Mouse (Mus musculus) brain, embryonic 18.5 days (tissue): ENCODE data around the gene Nkap.
"Not testable (repeated sequence)": the region's sequence is repeated elsewhere in the genome, so short reads cannot be mapped to it uniquely, and the experiment has no call there.

Experiments used
- DNase-seq: peaks from one replicate; pipeline ENCODE4 v3.0.0-alpha.2; 2012; ENCODE audit warnings: low read depth, low spot score

Nkap gene

GRCm38 (mm10) chrX:37126671-37127358 is at the start of gene Nkap:
TSS of gene Nkap (plus strand) at chrX:37126795.
- peak; percentile 54 for DNase-seq

GRCm38 (mm10) chrX:37080345-37080744 is 46.2 kb upstream of the Nkap start:
- DNase-seq = not testable (repeated sequence)

- DNase-seq = no peak
Observed at GRCm38 (mm10) chrX:37081194-37081593, 45.4 kb upstream of the Nkap start.

- no peak for DNase-seq
Observed at GRCm38 (mm10) chrX:37084318-37084926, 42.2 kb upstream of the Nkap start.

GRCm38 (mm10) chrX:37084927-37085660 is 41.5 kb upstream of the Nkap start, which contains the start of gene Rpl39:
TSS of gene Rpl39 (minus strand) at chrX:37085402.
- peak; percentile 80 for DNase-seq

GRCm38 (mm10) chrX:37085665-37086064 is 40.9 kb upstream of the Nkap start:
- DNase-seq = no peak

- DNase-seq = no peak
Observed at GRCm38 (mm10) chrX:37088778-37089177, 37.8 kb upstream of the Nkap start.

- no peak for DNase-seq
Observed at GRCm38 (mm10) chrX:37091457-37091856, 35.1 kb upstream of the Nkap start.

GRCm38 (mm10) chrX:37095106-37095768 is 31.4 kb upstream of the Nkap start:
- no peak for DNase-seq

- DNase-seq = no peak
Observed at GRCm38 (mm10) chrX:37098681-37099080, 27.9 kb upstream of the Nkap start.

- no peak for DNase-seq
Observed at GRCm38 (mm10) chrX:37103826-37104225, 22.8 kb upstream of the Nkap start.

GRCm38 (mm10) chrX:37109526-37110192 is 16.9 kb upstream of the Nkap start:
- DNase-seq = no peak

GRCm38 (mm10) chrX:37110193-37110880 is 16.3 kb upstream of the Nkap start, which contains the start of gene Upf3b:
TSS of gene Upf3b (minus strand) at chrX:37110322.
- DNase-seq = peak; percentile 89

- DNase-seq = no peak
Observed at GRCm38 (mm10) chrX:37110881-37111193, 15.8 kb upstream of the Nkap start.

- no peak for DNase-seq
Observed at GRCm38 (mm10) chrX:37117085-37117484, 9.5 kb upstream of the Nkap start.

- DNase-seq = no peak
Observed at GRCm38 (mm10) chrX:37119585-37119984, 7.0 kb upstream of the Nkap start.

- DNase-seq = no peak
Observed at GRCm38 (mm10) chrX:37120212-37120611, 6.4 kb upstream of the Nkap start.

GRCm38 (mm10) chrX:37125511-37125910 is 1.1 kb upstream of the Nkap start:
- no peak for DNase-seq

GRCm38 (mm10) chrX:37141732-37142131 is 15.1 kb downstream of the Nkap start:
- DNase-seq = no peak

GRCm38 (mm10) chrX:37144498-37144897 is 17.9 kb downstream of the Nkap start:
- not testable (repeated sequence) for DNase-seq

- DNase-seq = no peak
Observed at GRCm38 (mm10) chrX:37144954-37145353, 18.4 kb downstream of the Nkap start.
